8 mouse cellular contexts compared by ENCODE assay signal in the genomic region with DNA sequence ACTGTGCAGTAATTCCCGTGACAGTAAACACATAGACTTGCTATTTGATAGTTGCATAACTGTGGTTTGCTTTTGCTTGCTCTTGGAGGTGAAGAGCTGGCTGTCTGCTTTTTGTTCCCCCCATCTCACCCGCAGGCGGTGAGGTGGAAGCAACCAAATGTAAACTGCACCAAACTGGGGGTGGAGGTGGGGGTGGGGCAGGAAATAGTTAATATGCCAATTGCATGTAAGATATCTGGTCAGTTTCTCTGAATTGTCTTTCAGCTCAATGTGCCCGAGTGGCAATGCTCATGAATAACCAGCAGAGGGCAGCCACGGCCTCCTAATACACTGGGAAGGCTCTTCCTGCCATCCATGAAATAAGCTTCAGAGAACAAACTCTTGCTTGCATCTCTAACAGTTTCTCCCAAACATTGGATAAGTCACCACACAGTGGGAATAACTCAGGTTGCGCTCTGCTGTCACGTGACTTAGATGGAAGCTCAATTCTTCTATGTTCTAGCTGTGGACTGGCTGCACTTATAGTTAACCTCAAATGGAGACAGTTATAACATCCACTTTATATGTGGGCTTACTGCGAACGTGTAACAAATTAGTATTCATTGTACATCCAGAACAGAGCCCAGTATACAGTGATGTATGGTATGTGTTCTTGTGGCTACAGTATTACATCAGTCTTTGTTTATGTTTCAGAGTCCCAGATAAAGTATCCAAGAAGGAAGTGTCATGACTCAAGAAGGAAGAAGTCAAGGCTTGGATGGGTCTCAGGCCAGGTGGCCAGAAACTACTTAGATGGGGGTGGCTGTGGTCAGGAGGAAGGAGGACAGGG.
DNase-seq lines count a peak whose midpoint lies in the region; ATAC-seq lines count a peak whose summit lies in the region.

No protein-coding gene starts in this region.

- no peak overlapping the region for H3K4me3 ChIP-seq in heart, embryonic 11.5 days (ENCODE audit: low read depth, low read length)
- H3K4me3 ChIP-seq in intestine, embryonic 14.5 days (ENCODE audit: low read depth, low read length): no peak overlapping the region
- no peak overlapping the region for H3K4me3 ChIP-seq in midbrain, embryonic 16.5 days (ENCODE audit: low read depth, low read length)
- H3K4me3 ChIP-seq in stomach, embryonic 16.5 days (replicated peaks; ENCODE audit: low read length): no peak overlapping the region

- no peaks in the 10 kb centered on the region for H3K4me1 ChIP-seq in heart, embryonic 11.5 days (ENCODE audit: control insufficient read depth, insufficient read depth, low read length)
- peaks cover 8% of the 10 kb centered on the region; the same call in 1 of the 2 replicates for H3K4me1 ChIP-seq in intestine, embryonic 14.5 days (replicated peaks; ENCODE audit: control insufficient read depth, insufficient read depth, low read length)
- H3K4me1 ChIP-seq in midbrain, embryonic 16.5 days (ENCODE audit: control insufficient read depth, insufficient read depth, low read length): no peaks in the 10 kb centered on the region
- H3K4me1 ChIP-seq in stomach, embryonic 16.5 days (ENCODE audit: control insufficient read depth, insufficient read depth, low read length): no peaks in the 10 kb centered on the region; the same call in 1 of the 2 replicates

- no peak overlapping the region for H3K4me2 ChIP-seq in heart, embryonic 11.5 days
- H3K4me2 ChIP-seq in intestine, embryonic 14.5 days (ENCODE audit: low read length): no peak overlapping the region
- no peak overlapping the region for H3K4me2 ChIP-seq in midbrain, embryonic 16.5 days (ENCODE audit: low read length)
- H3K4me2 ChIP-seq in stomach, embryonic 16.5 days (ENCODE audit: low read depth, low read length): no peak overlapping the region

- no peak overlapping the region for H3K27ac ChIP-seq in heart, embryonic 11.5 days (ENCODE audit: low read depth, low read length)
- no peak overlapping the region for H3K27ac ChIP-seq in intestine, embryonic 14.5 days (ENCODE audit: low read depth)
- no peak overlapping the region for H3K27ac ChIP-seq in midbrain, embryonic 16.5 days (ENCODE audit: low read length)
- no peak overlapping the region for H3K27ac ChIP-seq in stomach, embryonic 16.5 days (ENCODE audit: low read length)

- intact Hi-C loops in left cerebral cortex, postnatal 10 days (cut with DNase I): loop anchor here (1.0 to 10.0 kb wide), 2 partner anchors 353 to 605 kb away; no protein-coding TSS in a partner anchor

- no peaks in the 10 kb centered on the region for H3K27me3 ChIP-seq in heart, embryonic 11.5 days (ENCODE audit: control insufficient read depth, insufficient read depth, low read length)
- H3K27me3 ChIP-seq in intestine, embryonic 14.5 days (replicated peaks; ENCODE audit: control insufficient read depth, insufficient read depth, low read length): no peaks in the 10 kb centered on the region
- no peaks in the 10 kb centered on the region for H3K27me3 ChIP-seq in midbrain, embryonic 16.5 days (ENCODE audit: control insufficient read depth, insufficient read depth, low read depth, low read length)
- no peaks in the 10 kb centered on the region for H3K27me3 ChIP-seq in stomach, embryonic 16.5 days (ENCODE audit: control insufficient read depth, insufficient read depth, low read length)

- WGBS in heart, embryonic 11.5 days (ENCODE audit: insufficient replicate concordance): 29% methylated on average over 9 of the region's 9 CpGs
- 22% methylated on average over 9 of the region's 9 CpGs for WGBS in intestine, embryonic 14.5 days
- WGBS in midbrain, embryonic 16.5 days: 31% methylated on average over 9 of the region's 9 CpGs
- WGBS in stomach, embryonic 16.5 days: 21% methylated on average over 9 of the region's 9 CpGs

- no peaks in the 10 kb centered on the region for H3K9me3 ChIP-seq in heart, embryonic 11.5 days (replicated peaks; ENCODE audit: control insufficient read depth, low read length)
- H3K9me3 ChIP-seq in intestine, embryonic 14.5 days (ENCODE audit: control insufficient read depth, low read length): no peaks in the 10 kb centered on the region
- no peaks in the 10 kb centered on the region for H3K9me3 ChIP-seq in midbrain, embryonic 16.5 days (replicated peaks; ENCODE audit: control insufficient read depth, low read length, poor library complexity, severe bottlenecking)
- no peaks in the 10 kb centered on the region for H3K9me3 ChIP-seq in stomach, embryonic 16.5 days (replicated peaks; ENCODE audit: control insufficient read depth, low read length)

- peak; percentile 81 for DNase-seq in heart, adult 11 months
- DNase-seq in cerebellum, adult 9-11 months: peak; percentile 25
- peak; percentile 35 to 72 for DNase-seq in frontal cortex, postnatal 14 days (ENCODE audit: low spot score in 2 of 2)
- DNase-seq in intestine, embryonic 14.5 days (ENCODE audit: low spot score): peak; percentile 87
- peak; percentile 42 to 59 for DNase-seq in left cerebral cortex, postnatal 10 days (ENCODE audit: extremely low spot score in 1 of 2, low spot score in 2 of 2)

- no peak overlapping the region for H3K9ac ChIP-seq in heart, embryonic 11.5 days (ENCODE audit: low read depth, low read length)
- H3K9ac ChIP-seq in intestine, embryonic 14.5 days (ENCODE audit: low read length): no peak overlapping the region
- H3K9ac ChIP-seq in midbrain, embryonic 16.5 days (ENCODE audit: low read depth, low read length): no peak overlapping the region
- no peak overlapping the region for H3K9ac ChIP-seq in stomach, embryonic 16.5 days (ENCODE audit: low read length)

- no peaks in the 10 kb centered on the region for H3K36me3 ChIP-seq in heart, embryonic 11.5 days (ENCODE audit: control insufficient read depth, insufficient read depth, low read length)
- no peaks in the 10 kb centered on the region for H3K36me3 ChIP-seq in intestine, embryonic 14.5 days (ENCODE audit: control insufficient read depth, insufficient read depth, low read length)
- H3K36me3 ChIP-seq in midbrain, embryonic 16.5 days (ENCODE audit: control insufficient read depth, insufficient read depth, low read length): no peaks in the 10 kb centered on the region
- H3K36me3 ChIP-seq in stomach, embryonic 16.5 days (ENCODE audit: control insufficient read depth, insufficient read depth, low read length): no peaks in the 10 kb centered on the region

- no peak for ATAC-seq in heart, embryonic 11.5 days (replicated peaks; ENCODE audit: insufficient number of reproducible peaks, low FRiP score, low TSS enrichment)
- ATAC-seq in intestine, embryonic 14.5 days (replicated peaks; ENCODE audit: low FRiP score, low TSS enrichment, low read depth): 0 out of 2 replicates have a peak, but pooled peaks have one; percentile 54
- peak; percentile 91 for ATAC-seq in midbrain, embryonic 16.5 days
- peak; percentile 59; the same call in 1 of the 2 replicates for ATAC-seq in stomach, embryonic 16.5 days (ENCODE audit: insufficient read depth, low FRiP score)

Comparison
In these comparisons a context has a peak if more than half of its experiments do, and no peak if none do; other contexts are left out.
1. DNase-seq: peak in every context shown above with its lines; median percentile 87 in intestine, embryonic 14.5 days; 81 in heart, adult 11 months; 54 in frontal cortex, postnatal 14 days; 50 in left cerebral cortex, postnatal 10 days; 25 in cerebellum, adult 9-11 months.